Mouse (Mus musculus) G1E (cell line): ENCODE measurements at regions not wholly inside any gene's neighbourhood (a gene's known extent, or its start where the extent isn't known, plus 50 kb on each side); places are given as distances from the start of the nearest gene placed in this dataset.

Source experiments
- CTCF ChIP-seq: IDR thresholded peaks from 2 replicates; pipeline ENCODE4 v1.5.1; 2012; ENCODE audit warnings: low read depth, low read length, inconsistent platforms, mixed read lengths
- GATA2 ChIP-seq: IDR thresholded peaks from 2 replicates; pipeline ENCODE4 v1.6.1; 2012; ENCODE audit warnings: low read depth, low read length, inconsistent platforms, borderline replicate concordance
- TAL1 ChIP-seq: conservative IDR thresholded peaks from 2 replicates; pipeline ENCODE4 v1.6.1; 2012; ENCODE audit warnings: low read depth, low read length, inconsistent platforms, mixed read lengths

GRCm38 (mm10) chr5:74121861-74122630 is 53.8 kb upstream of the Usp46 start:
- TF ChIP-seq CTCF (no peak), GATA2 (no peak), TAL1 (no peak)
